Mouse (Mus musculus) E14TG2a.4 (cell line): ENCODE results near the gene Vac14.

Experiments used
- H3K27me3 ChIP-seq: 2 replicates; pipeline ENCODE4 v1.6.1; 2014; ENCODE audit warnings: low read length, control low read depth; ENCODE audit not compliant: insufficient read depth
- H3K36me3 ChIP-seq: 2 replicates; pipeline ENCODE4 v1.6.1; 2014; ENCODE audit warnings: low read length, control low read depth; ENCODE audit not compliant: insufficient read depth
- H3K4me1 ChIP-seq: replicated peaks from 2 replicates; pipeline ENCODE4 v1.6.1; 2014; ENCODE audit warnings: low read depth, low read length, control low read depth
- H3K4me3 ChIP-seq: replicated peaks from 2 replicates; pipeline ENCODE4 v1.5.1; 2014; ENCODE audit warnings: mild to moderate bottlenecking, low read length
- H3K9me3 ChIP-seq: 2 replicates; pipeline ENCODE4 v1.6.1; 2014; ENCODE audit warnings: low read length, control low read depth
- CTCF ChIP-seq: conservative IDR thresholded peaks from 2 replicates; pipeline ENCODE4 v1.5.1; 2014; ENCODE audit warnings: low read length
- NANOG ChIP-seq: IDR thresholded peaks from 2 replicates; pipeline ENCODE4 v1.6.1; 2014; ENCODE audit warnings: borderline replicate concordance, low read length, mixed read lengths
- POU5F1 ChIP-seq: IDR thresholded peaks from 2 replicates; pipeline ENCODE4 v1.6.1; 2014; ENCODE audit warnings: low read length, borderline replicate concordance

Gene Vac14

GRCm38 (mm10) chr8:110738591-110739195 is 120.3 kb downstream of the Vac14 start:
- H3K27me3 ChIP-seq = peaks cover 25% of the 10 kb centered on the region

GRCm38 (mm10) chr8:110740629-110741175 is 122.3 kb downstream of the Vac14 start:
- TF ChIP-seq POU5F1 (no peak), NANOG (no peak), CTCF (no peak)
- Histone ChIP-seq H3K4me1 (peaks cover 46% of the 10 kb centered on the region), H3K27me3 (peaks cover 25% of the 10 kb centered on the region), H3K9me3 (no peaks in the 10 kb centered on the region), H3K4me3 (no peak overlapping the region), H3K36me3 (peaks cover 5% of the 10 kb centered on the region; the same call in 1 of the 2 replicates)

More at GRCm38 (mm10) chr8:110738591-110739195, 120.3 kb downstream of the Vac14 start:
- TF ChIP-seq POU5F1 = no peak
- no peak for TF ChIP-seq NANOG
- no peak for TF ChIP-seq CTCF
- H3K9me3 ChIP-seq = no peaks in the 10 kb centered on the region
- peaks cover 5% of the 10 kb centered on the region; the same call in 1 of the 2 replicates for H3K36me3 ChIP-seq
- H3K4me1 ChIP-seq = peaks cover 46% of the 10 kb centered on the region
- peak overlapping the region; percentile 77 for H3K4me3 ChIP-seq

- Histone ChIP-seq H3K27me3 (peaks cover 23% of the 10 kb centered on the region), H3K36me3 (peaks cover 5% of the 10 kb centered on the region; the same call in 1 of the 2 replicates), H3K9me3 (no peaks in the 10 kb centered on the region), H3K4me1 (peaks cover 42% of the 10 kb centered on the region), H3K4me3 (peak overlapping the region; percentile 51)
- TF ChIP-seq CTCF = no peak
- TF ChIP-seq NANOG = no peak
Observed at GRCm38 (mm10) chr8:110741816-110742451, 123.5 kb downstream of the Vac14 start.

GRCm38 (mm10) chr8:110742452-110742818 is 124.0 kb downstream of the Vac14 start:
- Histone ChIP-seq H3K27me3 (peaks cover 23% of the 10 kb centered on the region), H3K36me3 (peaks cover 5% of the 10 kb centered on the region; the same call in 1 of the 2 replicates), H3K4me3 (peak overlapping the region; percentile 51), H3K4me1 (peaks cover 37% of the 10 kb centered on the region), H3K9me3 (no peaks in the 10 kb centered on the region)
- TF ChIP-seq CTCF = no peak
- TF ChIP-seq POU5F1 = no peak
- TF ChIP-seq NANOG = no peak

GRCm38 (mm10) chr8:110745162-110745561 is 126.8 kb downstream of the Vac14 start:
- Histone ChIP-seq H3K27me3 (peaks cover 3% of the 10 kb centered on the region; the same call in 1 of the 2 replicates), H3K4me3 (no peak overlapping the region), H3K9me3 (no peaks in the 10 kb centered on the region), H3K36me3 (no peaks in the 10 kb centered on the region), H3K4me1 (peaks cover 17% of the 10 kb centered on the region; the same call in 1 of the 2 replicates)
- no peak for TF ChIP-seq NANOG
- no peak for TF ChIP-seq CTCF
- no peak for TF ChIP-seq POU5F1

GRCm38 (mm10) chr8:110746661-110747060 is 128.3 kb downstream of the Vac14 start:
- TF ChIP-seq NANOG = no peak
- TF ChIP-seq POU5F1 = no peak
- peaks cover 23% of the 10 kb centered on the region for H3K4me1 ChIP-seq
- no peak overlapping the region for H3K4me3 ChIP-seq
- no peaks in the 10 kb centered on the region for H3K27me3 ChIP-seq
- H3K36me3 ChIP-seq = no peaks in the 10 kb centered on the region
- no peaks in the 10 kb centered on the region for H3K9me3 ChIP-seq

GRCm38 (mm10) chr8:110749500-110750170 is 131.2 kb downstream of the Vac14 start:
- no peaks in the 10 kb centered on the region for H3K36me3 ChIP-seq
- H3K4me3 ChIP-seq = no peak overlapping the region
- TF ChIP-seq NANOG (no peak), POU5F1 (no peak), CTCF (peak; percentile 90)
- no peaks in the 10 kb centered on the region for H3K9me3 ChIP-seq
- H3K27me3 ChIP-seq = no peaks in the 10 kb centered on the region
- H3K4me1 ChIP-seq = peaks cover 42% of the 10 kb centered on the region

- Histone ChIP-seq H3K4me3 (no peak overlapping the region), H3K27me3 (no peaks in the 10 kb centered on the region), H3K4me1 (peaks cover 49% of the 10 kb centered on the region), H3K9me3 (no peaks in the 10 kb centered on the region), H3K36me3 (no peaks in the 10 kb centered on the region)
- TF ChIP-seq CTCF (no peak), NANOG (no peak), POU5F1 (no peak)
Observed at GRCm38 (mm10) chr8:110750269-110750668, 131.9 kb downstream of the Vac14 start.
